Mouse (Mus musculus): ENCODE results near the gene Nmt1. TPM values are rescaled to one million over a fixed set of nuclear protein-coding genes. Genes with fewer than 3 reads are reported as not detected.

The Nmt1 gene
- total and polyA plus RNA-seq, 3 experiments: 84.5 to 205 (median 115) TPM

DNA sequence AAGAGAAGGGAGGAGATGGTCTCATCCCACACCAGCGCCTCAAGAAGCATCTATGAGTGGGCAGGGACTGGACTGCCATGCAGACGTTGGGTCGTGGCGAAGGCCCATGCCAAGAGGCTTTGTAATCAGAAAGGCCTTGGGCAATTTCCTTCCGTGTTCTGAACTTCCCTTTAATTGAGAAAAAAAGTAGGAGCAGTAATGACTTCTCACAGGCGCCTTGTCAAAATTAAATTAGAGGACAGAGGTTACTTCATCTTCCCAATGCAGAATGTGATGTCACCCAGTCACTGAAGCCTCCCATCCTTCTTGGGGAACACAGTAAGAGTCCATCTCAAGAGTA, 21.0 kb upstream of the Nmt1 start:
- dilution Hi-C loops (cut with MboI; ENCODE audit: extremely low pct_ligation_motif_present, extremely low pct_unique_long_range_greater_than_20kb, low sequenced_read_pairs): no loop called here
- Histone ChIP-seq H3K79me2 (replicated peaks; ENCODE audit: control insufficient read depth, extremely low read depth, insufficient read depth, poor library complexity, severe bottlenecking) (peaks cover 9% of the 10 kb centered on the region), H3K9me3 (replicated peaks; ENCODE audit: low read length) (no peaks in the 10 kb centered on the region), H3K4me1 (ENCODE audit: control insufficient read depth in 1 of 2, insufficient read depth in 2 of 2) (no peaks in the 10 kb centered on the region), H3K9ac (ENCODE audit: insufficient read depth, low read depth) (no peak overlapping the region), H3K36me3 (replicated peaks in 1 of 2; ENCODE audit: control insufficient read depth in 1 of 2, insufficient read depth in 1 of 2, low read length in 1 of 2) (peaks cover 16 to 82% of the 10 kb centered on the region in 2 experiments), H3K4me2 (ENCODE audit: insufficient read depth, low read depth, poor library complexity, severe bottlenecking) (no peak overlapping the region), H3K4me3 (replicated peaks in 1 of 3; ENCODE audit: low read depth in 2 of 3, low read length in 2 of 3, poor library complexity in 1 of 3) (no peak overlapping the region), H3K27me3 (replicated peaks) (no peaks in the 10 kb centered on the region), H3K27ac (ENCODE audit: insufficient read depth, low read depth) (no peak overlapping the region)
- no peak for DNase-seq (ENCODE audit: extremely low read depth)
- in situ Hi-C loops (cut with MboI; ENCODE audit: low pct_ligation_motif_present, low pct_unique_long_range_greater_than_20kb, low sequenced_read_pairs): no loop called here
- no peak for TF ChIP-seq CTCF (conservative IDR thresholded peaks at IDR 0.05 in 1 of 2, IDR thresholded peaks at IDR 0.05 in 1 of 2; ENCODE audit: low read depth in 2 of 2, low read length in 2 of 2)
- no peak for TF ChIP-seq POLR2AphosphoS2 (IDR thresholded peaks at IDR 0.05; ENCODE audit: low read depth, low read length)
- no peak for TF ChIP-seq MXI1 (IDR thresholded peaks at IDR 0.05; ENCODE audit: low read depth, low read length)
- no peak for TF ChIP-seq BHLHE40 (IDR thresholded peaks at IDR 0.05; ENCODE audit: low read depth, low read length)
- TF ChIP-seq E2F4 (IDR thresholded peaks at IDR 0.05; ENCODE audit: insufficient replicate concordance, low read depth, low read length): no peak

DNA sequence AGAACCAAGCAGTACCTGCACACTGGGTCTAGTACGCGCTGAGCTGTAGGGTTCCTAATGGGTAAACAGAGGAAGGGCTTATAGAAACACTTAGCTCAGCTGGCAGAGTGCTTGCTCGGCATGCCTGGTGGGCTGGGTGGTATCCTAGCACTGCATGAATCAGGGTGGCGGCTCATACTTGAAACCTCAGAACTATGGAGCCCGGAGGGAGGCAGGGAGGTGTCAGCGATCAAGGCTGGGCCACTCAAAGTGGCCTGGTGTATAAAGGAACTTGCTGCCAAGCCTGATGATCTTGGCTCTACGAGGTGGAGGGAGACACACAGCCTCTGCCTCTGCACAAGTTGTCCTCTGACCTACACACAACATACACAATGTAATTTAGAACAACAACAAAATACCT, 19.4 kb upstream of the Nmt1 start:
- dilution Hi-C loops (cut with MboI; ENCODE audit: extremely low pct_ligation_motif_present, extremely low pct_unique_long_range_greater_than_20kb, low sequenced_read_pairs): no loop called here
- TF ChIP-seq TCF12 (IDR thresholded peaks at IDR 0.05; ENCODE audit: low read depth, low read length) (no peak), MYC (IDR thresholded peaks at IDR 0.05; ENCODE audit: low read depth, low read length) (no peak), ZKSCAN1 (IDR thresholded peaks at IDR 0.05; ENCODE audit: borderline replicate concordance, low read depth, low read length) (no peak), TBP (conservative IDR thresholded peaks at IDR 0.05; ENCODE audit: low read depth, low read length) (no peak), MAZ (IDR thresholded peaks at IDR 0.05; ENCODE audit: low read depth, low read length) (no peak), BHLHE40 (IDR thresholded peaks at IDR 0.05; ENCODE audit: low read depth, low read length) (no peak), ETS1 (conservative IDR thresholded peaks at IDR 0.05; ENCODE audit: low read depth, low read length) (no peak), MAX (IDR thresholded peaks at IDR 0.05; ENCODE audit: low read length) (no peak), USF1 (IDR thresholded peaks at IDR 0.05; ENCODE audit: low read depth, low read length) (no peak), SIN3A (IDR thresholded peaks at IDR 0.05; ENCODE audit: low read length) (no peak), JUND (conservative IDR thresholded peaks at IDR 0.05; ENCODE audit: low read depth, low read length) (no peak), CHD2 (IDR thresholded peaks at IDR 0.05; ENCODE audit: low read length) (no peak), KAT2A (IDR thresholded peaks at IDR 0.05; ENCODE audit: insufficient replicate concordance, low read length) (no peak), ELF1 (IDR thresholded peaks at IDR 0.05; ENCODE audit: low read depth, low read length) (no peak), CHD1 (IDR thresholded peaks at IDR 0.05; ENCODE audit: low read depth, low read length) (no peak), NRF1 (IDR thresholded peaks at IDR 0.05; ENCODE audit: low read depth, low read length) (no peak)
- no peak for DNase-seq (ENCODE audit: extremely low read depth)
- H3K9me3 ChIP-seq (replicated peaks; ENCODE audit: low read length): no peaks in the 10 kb centered on the region
- no peak overlapping the region for H3K4me2 ChIP-seq (ENCODE audit: insufficient read depth, low read depth, poor library complexity, severe bottlenecking)
- H3K4me1 ChIP-seq (ENCODE audit: control insufficient read depth in 1 of 2, insufficient read depth in 2 of 2): peaks cover 0 to 2% of the 10 kb centered on the region in 2 experiments; a peak in 2 of 4 replicates
- peaks cover 11% of the 10 kb centered on the region for H3K79me2 ChIP-seq (replicated peaks; ENCODE audit: control insufficient read depth, extremely low read depth, insufficient read depth, poor library complexity, severe bottlenecking)
- peaks cover 23 to 80% of the 10 kb centered on the region in 2 experiments for H3K36me3 ChIP-seq (replicated peaks in 1 of 2; ENCODE audit: control insufficient read depth in 1 of 2, insufficient read depth in 1 of 2, low read length in 1 of 2)
- H3K4me3 ChIP-seq (replicated peaks in 1 of 3; ENCODE audit: low read depth in 2 of 3, low read length in 2 of 3, poor library complexity in 1 of 3): no peak overlapping the region
- in situ Hi-C loops (cut with MboI; ENCODE audit: low pct_ligation_motif_present, low pct_unique_long_range_greater_than_20kb, low sequenced_read_pairs): no loop called here
- no peak overlapping the region for H3K27ac ChIP-seq (ENCODE audit: insufficient read depth, low read depth)
- no peak overlapping the region for H3K9ac ChIP-seq (ENCODE audit: insufficient read depth, low read depth)
- no peaks in the 10 kb centered on the region for H3K27me3 ChIP-seq (replicated peaks)
